Mouse (Mus musculus) T-helper 17 cell (primary cell): ENCODE data around the gene Mdh2.

Experiments used
- in situ Hi-C, 2 experiments: fragments of 300-600 bp; cut with MboI, MseI; formaldehyde crosslinking; loops; 1 replicate in 1 of 2; 2 replicates in 1 of 2; pipeline ENCODE4 v1.15.1; 2025; ENCODE audit warnings: high pct_unique_total_duplicates in 2 of 2

The Mdh2 gene

GRCm38 (mm10) chr5:135776546-135776945, 1.7 kb upstream of the Mdh2 start:
- in situ Hi-C loops, result loop anchor here in 1 of 2 experiments (5.0 kb wide), 1 partner anchor 229 kb away; the partner anchor contains the start of gene Hip1

GRCm38 (mm10) chr5:135777796-135778470, 347 bp upstream of the Mdh2 start, which contains the start of gene Styxl1:
TSS of gene Styxl1 (minus strand) at chr5:135778385.
- in situ Hi-C loops, result loop anchor here in 1 of 2 experiments (5.0 kb wide), 1 partner anchor 231 kb away; the partner anchor contains the start of gene Hip1

GRCm38 (mm10) chr5:135780331-135780730, 2.1 kb downstream of the Mdh2 start:
- in situ Hi-C loops, result no loop called here

GRCm38 (mm10) chr5:135782901-135783300, 4.6 kb downstream of the Mdh2 start:
- in situ Hi-C loops, result no loop called here

GRCm38 (mm10) chr5:135793996-135794858, 15.9 kb downstream of the Mdh2 start:
- in situ Hi-C loops, result no loop called here

GRCm38 (mm10) chr5:135794859-135795181, 16.5 kb downstream of the Mdh2 start:
- in situ Hi-C loops, result no loop called here

- in situ Hi-C loops, result no loop called here
These were observed 21.5 kb downstream of the Mdh2 start for GRCm38 (mm10) chr5:135799746-135800145.

- in situ Hi-C loops, result no loop called here
These were observed 22.6 kb downstream of the Mdh2 start for GRCm38 (mm10) chr5:135800927-135801326.

- in situ Hi-C loops, result no loop called here
These were observed 24.4 kb downstream of the Mdh2 start for GRCm38 (mm10) chr5:135802641-135803040.

- in situ Hi-C loops, result no loop called here
These were observed 24.9 kb downstream of the Mdh2 start for GRCm38 (mm10) chr5:135803135-135803534.

- in situ Hi-C loops, result no loop called here
These were observed 25.4 kb downstream of the Mdh2 start for GRCm38 (mm10) chr5:135803676-135804075.

- in situ Hi-C loops, result loop anchor here in 1 of 2 experiments (5.0 kb wide), 1 partner anchor 43 kb away; no protein-coding TSS in a partner anchor
These were observed 26.5 kb downstream of the Mdh2 start for GRCm38 (mm10) chr5:135804735-135805134.

- in situ Hi-C loops, result loop anchor here in 1 of 2 experiments (5.0 kb wide), 1 partner anchor 41 kb away; no protein-coding TSS in a partner anchor
These were observed 28.4 kb downstream of the Mdh2 start, which contains the start of gene Srrm3 for GRCm38 (mm10) chr5:135806555-135807262. TSS of gene Srrm3 (plus strand) at chr5:135806890.

- in situ Hi-C loops, result loop anchor here in 1 of 2 experiments (5.0 kb wide), 1 partner anchor 40 kb away; no protein-coding TSS in a partner anchor
These were observed 29.0 kb downstream of the Mdh2 start for GRCm38 (mm10) chr5:135807263-135807637.

- in situ Hi-C loops, result no loop called here
These were observed 34.7 kb downstream of the Mdh2 start for GRCm38 (mm10) chr5:135812991-135813390.

GRCm38 (mm10) chr5:135818491-135818890, 40.2 kb downstream of the Mdh2 start:
- in situ Hi-C loops, result no loop called here

GRCm38 (mm10) chr5:135822316-135822944, 44.1 kb downstream of the Mdh2 start:
- in situ Hi-C loops, result no loop called here

GRCm38 (mm10) chr5:135824517-135824916, 46.2 kb downstream of the Mdh2 start:
- in situ Hi-C loops, result no loop called here

GRCm38 (mm10) chr5:135826225-135826624, 47.9 kb downstream of the Mdh2 start:
- in situ Hi-C loops, result no loop called here

- in situ Hi-C loops, result no loop called here
These were observed 51.1 kb downstream of the Mdh2 start for GRCm38 (mm10) chr5:135829381-135829780.

GRCm38 (mm10) chr5:135832729-135833128, 54.4 kb downstream of the Mdh2 start:
- in situ Hi-C loops, result no loop called here
